Mouse (Mus musculus): ENCODE data around the gene Mdga2. TPM values are rescaled to one million over a fixed set of nuclear protein-coding genes. Genes with fewer than 3 reads are reported as not detected.

Gene Mdga2
- polyA plus RNA-seq, 1 experiment from 2014 or later: 0.60 TPM

- no peaks in the 10 kb centered on the region for H3K9me3 ChIP-seq (replicated peaks; ENCODE audit: control insufficient read depth, low read length)
- no peak overlapping the region for H3K4me2 ChIP-seq (ENCODE audit: low read depth, low read length)
- no peaks in the 10 kb centered on the region for H3K27me3 ChIP-seq (ENCODE audit: control insufficient read depth, insufficient read depth, low read length)
- H3K27ac ChIP-seq (ENCODE audit: low read length): no peak overlapping the region
- no peak; the same call in 1 of the 2 replicates for ATAC-seq (replicated peaks; ENCODE audit: extremely low read depth, insufficient read depth, low FRiP score)
- no peak overlapping the region for H3K9ac ChIP-seq (ENCODE audit: low read length)
- H3K4me3 ChIP-seq (ENCODE audit: low read length): no peak overlapping the region
- H3K4me1 ChIP-seq (ENCODE audit: control insufficient read depth, insufficient read depth, low read length): no peaks in the 10 kb centered on the region
- 41% methylated on average over 4 of the region's 4 CpGs for WGBS
- no peaks in the 10 kb centered on the region for H3K36me3 ChIP-seq (ENCODE audit: control insufficient read depth, insufficient read depth)
Observed at GRCm38 (mm10) chr12:67011368-67011767, 211.0 kb downstream of the Mdga2 start.

- ATAC-seq (replicated peaks; ENCODE audit: extremely low read depth, insufficient read depth, low FRiP score): no peak
- WGBS: 75% methylated on average over 4 of the region's 4 CpGs
- no peaks in the 10 kb centered on the region for H3K27me3 ChIP-seq (ENCODE audit: control insufficient read depth, insufficient read depth, low read length)
- H3K4me2 ChIP-seq (ENCODE audit: low read depth, low read length): no peak overlapping the region
- H3K36me3 ChIP-seq (ENCODE audit: control insufficient read depth, insufficient read depth): no peaks in the 10 kb centered on the region
- no peaks in the 10 kb centered on the region for H3K4me1 ChIP-seq (ENCODE audit: control insufficient read depth, insufficient read depth, low read length)
- no peak overlapping the region for H3K27ac ChIP-seq (ENCODE audit: low read length)
- no peaks in the 10 kb centered on the region for H3K9me3 ChIP-seq (replicated peaks; ENCODE audit: control insufficient read depth, low read length)
- no peak overlapping the region for H3K4me3 ChIP-seq (ENCODE audit: low read length)
- no peak overlapping the region for H3K9ac ChIP-seq (ENCODE audit: low read length)
Observed at GRCm38 (mm10) chr12:67010318-67010717, 212.0 kb downstream of the Mdga2 start.

DNA sequence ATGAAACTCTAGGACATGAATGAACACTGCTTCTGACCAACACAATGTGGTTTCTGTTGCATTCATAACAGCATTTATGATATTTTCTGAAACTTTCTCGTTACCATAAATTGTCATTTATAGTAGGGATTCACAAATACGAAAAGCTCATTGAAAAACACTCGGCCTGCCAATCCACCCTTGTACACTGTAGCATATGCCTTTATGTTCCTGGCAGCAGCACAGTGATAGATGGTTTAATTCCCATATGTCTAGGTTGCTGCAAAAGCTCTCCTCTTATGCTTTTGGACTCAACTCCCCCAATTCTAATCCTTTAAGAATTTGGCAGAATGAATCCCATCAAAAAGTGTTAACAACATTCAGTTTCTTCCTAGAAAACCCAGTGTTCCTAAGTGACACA, 213.2 kb downstream of the Mdga2 start:
- H3K4me1 ChIP-seq (ENCODE audit: control insufficient read depth, insufficient read depth, low read length): no peaks in the 10 kb centered on the region
- WGBS: 67% methylated on average over 3 of the region's 3 CpGs
- ATAC-seq (replicated peaks; ENCODE audit: extremely low read depth, insufficient read depth, low FRiP score): no peak
- H3K27ac ChIP-seq (ENCODE audit: low read length): no peak overlapping the region
- no peak overlapping the region for H3K9ac ChIP-seq (ENCODE audit: low read length)
- H3K4me2 ChIP-seq (ENCODE audit: low read depth, low read length): no peak overlapping the region
- H3K27me3 ChIP-seq (ENCODE audit: control insufficient read depth, insufficient read depth, low read length): no peaks in the 10 kb centered on the region
- no peaks in the 10 kb centered on the region for H3K9me3 ChIP-seq (replicated peaks; ENCODE audit: control insufficient read depth, low read length)
- H3K36me3 ChIP-seq (ENCODE audit: control insufficient read depth, insufficient read depth): no peaks in the 10 kb centered on the region
- H3K4me3 ChIP-seq (ENCODE audit: low read length): no peak overlapping the region

DNA sequence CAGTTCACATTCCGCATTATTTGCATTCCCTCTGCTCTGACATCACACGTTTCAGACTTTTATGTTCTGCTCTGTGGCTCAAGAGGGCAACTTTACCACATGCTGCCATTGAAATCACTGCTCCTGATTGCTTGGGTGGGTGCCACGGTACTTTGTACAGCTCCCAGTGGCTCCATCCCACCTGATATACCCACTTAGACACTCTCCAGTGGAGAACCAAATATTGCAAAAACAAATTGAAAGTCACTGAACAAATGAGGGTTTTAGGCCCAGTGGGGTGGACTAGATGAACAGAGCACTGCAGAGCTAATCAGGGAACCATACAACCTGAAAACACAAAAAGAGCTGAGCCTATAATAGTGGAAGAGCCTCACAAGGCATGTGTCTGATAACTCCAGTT, 268.2 kb downstream of the Mdga2 start:
- Histone ChIP-seq H3K9me3 (replicated peaks; ENCODE audit: control insufficient read depth, low read length) (no peaks in the 10 kb centered on the region), H3K36me3 (ENCODE audit: control insufficient read depth, insufficient read depth) (no peaks in the 10 kb centered on the region), H3K27ac (ENCODE audit: low read length) (no peak overlapping the region), H3K4me1 (ENCODE audit: control insufficient read depth, insufficient read depth, low read length) (no peaks in the 10 kb centered on the region), H3K27me3 (ENCODE audit: control insufficient read depth, insufficient read depth, low read length) (no peaks in the 10 kb centered on the region), H3K9ac (ENCODE audit: low read length) (no peak overlapping the region), H3K4me3 (ENCODE audit: low read length) (no peak overlapping the region), H3K4me2 (ENCODE audit: low read depth, low read length) (no peak overlapping the region)
- ATAC-seq (replicated peaks; ENCODE audit: extremely low read depth, insufficient read depth, low FRiP score): no peak
- WGBS: 50% methylated on average over 3 of the region's 3 CpGs

DNA sequence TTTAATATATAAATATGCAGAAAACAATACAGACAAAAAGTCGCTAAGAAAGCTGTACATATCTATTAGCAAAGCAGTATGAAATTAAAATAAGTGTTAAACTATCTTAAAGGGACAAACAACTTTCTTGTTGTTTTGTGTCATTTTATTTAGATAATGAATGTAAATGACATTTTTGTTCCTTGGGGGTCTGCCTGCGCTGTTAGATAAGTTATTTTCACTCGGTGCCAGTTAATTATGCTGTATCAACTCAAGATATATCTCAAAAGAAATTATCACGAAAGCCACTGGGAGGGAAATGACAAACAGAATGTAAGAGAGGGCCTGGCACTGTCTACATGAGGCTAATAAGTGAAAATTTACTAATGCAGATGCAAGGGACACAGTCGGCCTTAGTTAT, 306.6 kb downstream of the Mdga2 start:
- 81% methylated on average over 5 of the region's 5 CpGs for WGBS
- ATAC-seq (replicated peaks; ENCODE audit: extremely low read depth, insufficient read depth, low FRiP score): no peak

DNA sequence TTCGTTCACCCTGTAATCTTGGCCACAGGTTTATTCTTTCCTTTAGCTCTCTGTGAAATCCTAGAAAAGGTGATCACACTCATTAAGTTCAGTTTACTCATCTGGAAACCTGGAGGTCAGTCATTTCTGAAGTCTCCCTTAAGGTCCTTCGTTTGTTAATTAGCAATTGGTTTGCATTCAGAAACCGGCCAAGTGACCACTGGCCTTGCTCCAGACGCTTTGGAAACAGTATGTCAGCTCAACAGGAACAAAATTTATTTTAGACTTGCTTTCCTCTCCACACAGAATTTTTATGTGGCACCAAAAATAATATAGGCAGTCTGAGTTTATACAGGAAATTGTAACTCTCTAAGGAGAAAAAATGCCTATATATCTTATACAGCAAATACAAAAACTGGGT, 323.0 kb downstream of the Mdga2 start:
- no peak overlapping the region for H3K27ac ChIP-seq (ENCODE audit: low read length)
- ATAC-seq (replicated peaks; ENCODE audit: extremely low read depth, insufficient read depth, low FRiP score): no peak
- WGBS: 76% methylated on average over 4 of the region's 4 CpGs

More for the DNA sequence above, 306.6 kb downstream of the Mdga2 start:
- H3K27me3 ChIP-seq (ENCODE audit: control insufficient read depth, insufficient read depth, low read length): no peaks in the 10 kb centered on the region
- H3K4me1 ChIP-seq (ENCODE audit: control insufficient read depth, insufficient read depth, low read length): no peaks in the 10 kb centered on the region
- no peaks in the 10 kb centered on the region for H3K36me3 ChIP-seq (ENCODE audit: control insufficient read depth, insufficient read depth)
- no peak overlapping the region for H3K9ac ChIP-seq (ENCODE audit: low read length)
- H3K4me2 ChIP-seq (ENCODE audit: low read depth, low read length): no peak overlapping the region
- no peaks in the 10 kb centered on the region for H3K9me3 ChIP-seq (replicated peaks; ENCODE audit: control insufficient read depth, low read length)
- no peak overlapping the region for H3K4me3 ChIP-seq (ENCODE audit: low read length)
- no peak overlapping the region for H3K27ac ChIP-seq (ENCODE audit: low read length)

DNA sequence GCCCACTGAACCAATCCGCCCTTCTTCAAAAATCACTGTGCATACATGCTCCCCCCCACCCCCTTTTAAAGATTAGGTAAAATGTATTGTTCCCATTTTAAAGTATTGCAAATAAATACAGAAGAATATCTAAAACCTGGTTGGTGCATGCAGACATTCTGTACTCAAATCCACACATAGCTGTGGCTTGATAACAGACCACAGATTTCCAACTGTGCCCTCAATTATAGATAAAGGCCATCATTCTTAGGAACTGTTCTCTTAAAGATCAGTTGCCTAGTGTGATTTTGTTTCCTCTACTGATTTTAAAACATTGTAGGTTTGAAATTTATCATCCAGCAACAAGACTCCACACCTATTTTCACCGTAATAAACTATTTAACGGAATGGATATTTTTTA, 325.6 kb downstream of the Mdga2 start:
- no peaks in the 10 kb centered on the region for H3K4me1 ChIP-seq (ENCODE audit: control insufficient read depth, insufficient read depth, low read length)
- WGBS: 82% methylated on average over 3 of the region's 3 CpGs
- no peaks in the 10 kb centered on the region for H3K9me3 ChIP-seq (replicated peaks; ENCODE audit: control insufficient read depth, low read length)
- no peaks in the 10 kb centered on the region for H3K36me3 ChIP-seq (ENCODE audit: control insufficient read depth, insufficient read depth)
- H3K27ac ChIP-seq (ENCODE audit: low read length): no peak overlapping the region
- no peak overlapping the region for H3K9ac ChIP-seq (ENCODE audit: low read length)
- ATAC-seq (replicated peaks; ENCODE audit: extremely low read depth, insufficient read depth, low FRiP score): no peak
- H3K4me3 ChIP-seq (ENCODE audit: low read length): no peak overlapping the region
- no peak overlapping the region for H3K4me2 ChIP-seq (ENCODE audit: low read depth, low read length)
- no peaks in the 10 kb centered on the region for H3K27me3 ChIP-seq (ENCODE audit: control insufficient read depth, insufficient read depth, low read length)

More for the DNA sequence above, 323.0 kb downstream of the Mdga2 start:
- no peaks in the 10 kb centered on the region for H3K27me3 ChIP-seq (ENCODE audit: control insufficient read depth, insufficient read depth, low read length)
- H3K9ac ChIP-seq (ENCODE audit: low read length): no peak overlapping the region
- H3K4me1 ChIP-seq (ENCODE audit: control insufficient read depth, insufficient read depth, low read length): no peaks in the 10 kb centered on the region
- H3K4me2 ChIP-seq (ENCODE audit: low read depth, low read length): no peak overlapping the region
- no peaks in the 10 kb centered on the region for H3K36me3 ChIP-seq (ENCODE audit: control insufficient read depth, insufficient read depth)
- no peak overlapping the region for H3K4me3 ChIP-seq (ENCODE audit: low read length)
- H3K9me3 ChIP-seq (replicated peaks; ENCODE audit: control insufficient read depth, low read length): no peaks in the 10 kb centered on the region

- H3K4me2 ChIP-seq (ENCODE audit: low read depth, low read length): no peak overlapping the region
- H3K9me3 ChIP-seq (replicated peaks; ENCODE audit: control insufficient read depth, low read length): no peaks in the 10 kb centered on the region
- H3K9ac ChIP-seq (ENCODE audit: low read length): no peak overlapping the region
- no peak for ATAC-seq (replicated peaks; ENCODE audit: extremely low read depth, insufficient read depth, low FRiP score)
- H3K27me3 ChIP-seq (ENCODE audit: control insufficient read depth, insufficient read depth, low read length): no peaks in the 10 kb centered on the region
- no peak overlapping the region for H3K27ac ChIP-seq (ENCODE audit: low read length)
- WGBS: 68% methylated on average over 3 of the region's 3 CpGs
- no peaks in the 10 kb centered on the region for H3K36me3 ChIP-seq (ENCODE audit: control insufficient read depth, insufficient read depth)
- H3K4me3 ChIP-seq (ENCODE audit: low read length): no peak overlapping the region
- no peaks in the 10 kb centered on the region for H3K4me1 ChIP-seq (ENCODE audit: control insufficient read depth, insufficient read depth, low read length)
Observed at GRCm38 (mm10) chr12:66890296-66890695, 332.1 kb downstream of the Mdga2 start.

DNA sequence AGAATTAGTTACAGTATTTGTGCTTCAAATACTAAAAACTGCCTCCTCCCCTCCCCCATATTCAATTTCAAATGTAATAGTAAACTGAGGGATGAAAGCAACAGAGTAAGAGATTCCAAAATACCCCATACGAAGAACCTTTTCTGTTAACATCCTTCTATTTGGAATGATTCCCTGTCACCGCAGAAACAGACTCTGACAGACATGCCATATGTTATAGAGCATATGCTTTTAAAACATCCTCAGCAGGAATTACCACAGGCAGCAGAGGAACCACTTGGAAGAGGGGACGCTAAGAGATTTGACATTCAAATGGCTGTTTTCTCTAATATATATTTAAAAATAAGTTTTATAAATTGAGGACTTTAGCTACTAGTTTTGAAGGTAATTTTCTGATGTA, 333.1 kb downstream of the Mdga2 start:
- 74% methylated on average over 3 of the region's 3 CpGs for WGBS

DNA sequence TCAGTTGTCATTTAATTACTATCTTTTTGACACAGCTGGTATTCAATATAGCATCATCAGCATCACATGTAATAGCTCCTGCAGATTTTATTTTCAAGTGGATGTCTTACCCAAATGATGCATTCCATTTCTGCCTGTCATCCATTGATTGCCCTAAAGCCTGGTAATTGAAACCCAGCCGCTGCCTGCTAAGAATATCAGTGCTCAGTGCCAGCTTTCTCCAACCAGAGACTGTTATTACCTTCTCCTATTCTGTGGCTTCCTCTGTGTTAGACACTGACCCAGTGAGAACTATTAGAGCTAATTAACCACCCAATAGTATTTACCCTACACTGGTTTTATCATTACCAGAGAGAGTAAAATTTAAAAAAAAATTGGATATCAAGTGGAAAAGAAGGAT, 333.7 kb downstream of the Mdga2 start:
- no peaks in the 10 kb centered on the region for H3K36me3 ChIP-seq (ENCODE audit: control insufficient read depth, insufficient read depth)
- H3K9ac ChIP-seq (ENCODE audit: low read length): no peak overlapping the region
- no peaks in the 10 kb centered on the region for H3K9me3 ChIP-seq (replicated peaks; ENCODE audit: control insufficient read depth, low read length)
- H3K4me2 ChIP-seq (ENCODE audit: low read depth, low read length): no peak overlapping the region
- ATAC-seq (replicated peaks; ENCODE audit: extremely low read depth, insufficient read depth, low FRiP score): no peak
- no peak overlapping the region for H3K4me3 ChIP-seq (ENCODE audit: low read length)
- no peak overlapping the region for H3K27ac ChIP-seq (ENCODE audit: low read length)
- H3K4me1 ChIP-seq (ENCODE audit: control insufficient read depth, insufficient read depth, low read length): no peaks in the 10 kb centered on the region
- WGBS: 74% methylated on average over 1 of the region's 1 CpGs
- H3K27me3 ChIP-seq (ENCODE audit: control insufficient read depth, insufficient read depth, low read length): no peaks in the 10 kb centered on the region

More for the DNA sequence above, 333.1 kb downstream of the Mdga2 start:
- no peak overlapping the region for H3K27ac ChIP-seq (ENCODE audit: low read length)
- no peaks in the 10 kb centered on the region for H3K9me3 ChIP-seq (replicated peaks; ENCODE audit: control insufficient read depth, low read length)
- H3K9ac ChIP-seq (ENCODE audit: low read length): no peak overlapping the region
- no peaks in the 10 kb centered on the region for H3K27me3 ChIP-seq (ENCODE audit: control insufficient read depth, insufficient read depth, low read length)
- H3K36me3 ChIP-seq (ENCODE audit: control insufficient read depth, insufficient read depth): no peaks in the 10 kb centered on the region
- H3K4me2 ChIP-seq (ENCODE audit: low read depth, low read length): no peak overlapping the region
- no peaks in the 10 kb centered on the region for H3K4me1 ChIP-seq (ENCODE audit: control insufficient read depth, insufficient read depth, low read length)
- ATAC-seq (replicated peaks; ENCODE audit: extremely low read depth, insufficient read depth, low FRiP score): no peak
- H3K4me3 ChIP-seq (ENCODE audit: low read length): no peak overlapping the region

Data from heart, embryonic 16.5 days (tissue).